Mouse (Mus musculus): ENCODE data around the gene Dscaml1. TPM values are rescaled to one million over a fixed set of nuclear protein-coding genes. Genes with fewer than 3 reads are reported as not detected.

Gene Dscaml1
- polyA plus RNA-seq, 1 experiment from 2014 or later = 0.23 TPM

GRCm38 (mm10) chr9:45783249-45784069 lies 357.0 kb downstream of the Dscaml1 start:
- Histone ChIP-seq H3K4me1 (peaks cover 6% of the 10 kb centered on the region; the same call in 1 of the 2 replicates), H3K9me3 (no peaks in the 10 kb centered on the region), H3K4me2 (no peak overlapping the region), H3K36me3 (peaks cover 33% of the 10 kb centered on the region), H3K9ac (no peak overlapping the region), H3K27me3 (no peaks in the 10 kb centered on the region), H3K4me3 (no peak overlapping the region), H3K27ac (no peak overlapping the region)
- WGBS = 75% methylated on average over 12 of the region's 12 CpGs
- ATAC-seq (ENCODE audit: insufficient number of reproducible peaks, low FRiP score, low TSS enrichment, low read depth) = no peak

DNA sequence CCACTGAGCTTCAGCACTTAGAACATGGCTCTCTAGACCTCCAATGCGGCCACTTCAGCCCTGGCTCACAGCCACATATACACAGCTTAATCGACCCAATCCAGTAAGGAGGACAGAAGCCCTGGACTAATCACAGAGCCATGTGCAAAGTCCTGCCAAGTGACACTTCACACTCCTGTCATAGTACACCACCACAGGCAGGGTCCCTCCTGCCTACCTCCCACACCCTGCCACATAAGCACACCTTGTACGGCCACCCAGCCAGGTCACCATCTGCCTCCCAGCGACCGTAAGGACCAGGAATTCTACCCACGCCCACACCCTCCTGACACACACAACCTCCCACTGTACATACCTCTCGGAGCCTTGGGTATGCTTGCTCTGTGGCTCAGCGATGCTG lies 360.6 kb downstream of the Dscaml1 start:
- Histone ChIP-seq H3K4me2 (no peak overlapping the region), H3K27me3 (no peaks in the 10 kb centered on the region), H3K4me1 (peaks cover 6% of the 10 kb centered on the region; the same call in 1 of the 2 replicates), H3K9ac (no peak overlapping the region), H3K4me3 (no peak overlapping the region), H3K27ac (no peak overlapping the region), H3K9me3 (no peaks in the 10 kb centered on the region), H3K36me3 (peaks cover 38% of the 10 kb centered on the region)
- WGBS = 86% methylated on average over 8 of the region's 8 CpGs
- no peak for ATAC-seq (ENCODE audit: insufficient number of reproducible peaks, low FRiP score, low TSS enrichment, low read depth)

GRCm38 (mm10) chr9:45787547-45787946 lies 361.1 kb downstream of the Dscaml1 start:
- no peak for ATAC-seq (ENCODE audit: insufficient number of reproducible peaks, low FRiP score, low TSS enrichment, low read depth)
- no peak overlapping the region for H3K4me2 ChIP-seq
- no peaks in the 10 kb centered on the region for H3K9me3 ChIP-seq
- WGBS = 80% methylated on average over 6 of the region's 6 CpGs
- H3K9ac ChIP-seq = no peak overlapping the region
- peaks cover 43% of the 10 kb centered on the region for H3K36me3 ChIP-seq
- peaks cover 6% of the 10 kb centered on the region; the same call in 1 of the 2 replicates for H3K4me1 ChIP-seq
- H3K4me3 ChIP-seq = no peak overlapping the region
- no peaks in the 10 kb centered on the region for H3K27me3 ChIP-seq
- no peak overlapping the region for H3K27ac ChIP-seq

- H3K4me2 ChIP-seq = no peak overlapping the region
- peaks cover 6% of the 10 kb centered on the region; the same call in 1 of the 2 replicates for H3K4me1 ChIP-seq
- H3K27me3 ChIP-seq = no peaks in the 10 kb centered on the region
- H3K9me3 ChIP-seq = no peaks in the 10 kb centered on the region
- H3K27ac ChIP-seq = no peak overlapping the region
- no peak overlapping the region for H3K4me3 ChIP-seq
- H3K9ac ChIP-seq = no peak overlapping the region
- peaks cover 48% of the 10 kb centered on the region for H3K36me3 ChIP-seq
- 62% methylated on average over 5 of the region's 5 CpGs for WGBS
- no peak for ATAC-seq (ENCODE audit: insufficient number of reproducible peaks, low FRiP score, low TSS enrichment, low read depth)
These were observed 362.0 kb downstream of the Dscaml1 start for GRCm38 (mm10) chr9:45788405-45788804.

DNA sequence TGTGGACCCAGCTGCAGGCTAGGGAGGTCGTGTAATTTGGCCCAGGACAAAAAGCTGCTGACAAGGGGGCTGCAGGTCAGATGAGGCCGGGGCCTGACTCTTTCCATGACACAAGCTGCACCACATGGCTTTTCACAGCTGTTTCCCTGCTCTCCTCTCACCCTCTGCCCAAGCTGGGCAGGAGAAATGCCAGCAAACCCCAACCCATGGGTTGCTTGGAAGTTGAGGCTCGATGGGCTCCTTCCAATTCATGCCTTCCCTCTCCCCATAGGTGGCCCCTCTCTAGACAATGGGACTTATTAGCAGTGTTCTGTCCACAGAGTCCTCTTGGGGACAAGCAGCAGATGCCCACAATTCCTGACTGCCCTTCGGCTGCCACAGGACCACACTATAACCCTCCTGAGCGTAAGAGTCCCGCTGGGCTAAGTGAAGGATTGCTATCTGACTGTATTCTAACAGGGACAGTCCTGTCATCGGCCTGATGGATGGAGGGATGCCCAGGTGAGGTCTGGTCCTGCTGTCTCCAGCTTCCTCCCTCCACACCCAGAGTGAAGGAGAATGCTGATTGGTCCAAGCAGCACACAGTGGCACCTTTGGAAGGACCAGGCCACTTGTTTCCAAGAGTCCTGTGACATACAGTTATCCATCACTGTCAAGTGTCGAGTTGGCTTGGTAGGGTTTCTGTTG lies 365.2 kb downstream of the Dscaml1 start:
- 74% methylated on average over 8 of the region's 8 CpGs for WGBS
- H3K36me3 ChIP-seq = peaks cover 42% of the 10 kb centered on the region

DNA sequence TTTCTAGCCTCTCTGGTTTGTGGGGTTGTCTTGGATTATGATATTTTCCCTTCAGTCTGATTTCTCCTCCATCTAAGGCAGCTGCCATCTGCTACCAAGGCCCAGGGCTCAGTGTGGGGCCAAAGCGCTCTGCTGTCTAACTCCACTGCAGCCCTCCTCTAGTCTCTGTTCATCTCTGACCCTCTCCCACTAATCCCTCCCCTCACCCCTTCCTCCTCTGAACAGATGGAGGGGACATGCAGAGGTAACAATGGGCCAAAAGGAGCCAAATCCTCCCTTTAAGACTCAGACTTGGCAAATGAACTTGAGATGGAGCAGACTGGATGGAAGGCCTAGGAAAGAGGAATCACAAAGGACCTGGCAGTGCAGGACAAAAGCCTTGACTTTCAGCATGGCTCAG lies 365.8 kb downstream of the Dscaml1 start:
- H3K4me2 ChIP-seq = no peak overlapping the region
- no peak overlapping the region for H3K27ac ChIP-seq
- 79% methylated on average over 1 of the region's 1 CpGs for WGBS
- H3K9ac ChIP-seq = no peak overlapping the region
- no peaks in the 10 kb centered on the region for H3K9me3 ChIP-seq
- no peaks in the 10 kb centered on the region for H3K27me3 ChIP-seq
- H3K36me3 ChIP-seq = peaks cover 38% of the 10 kb centered on the region
- ATAC-seq (ENCODE audit: insufficient number of reproducible peaks, low FRiP score, low TSS enrichment, low read depth) = no peak
- H3K4me3 ChIP-seq = no peak overlapping the region
- peaks cover 7% of the 10 kb centered on the region; the same call in 1 of the 2 replicates for H3K4me1 ChIP-seq

More for the DNA sequence above, 365.2 kb downstream of the Dscaml1 start:
- H3K9ac ChIP-seq = no peak overlapping the region
- H3K4me3 ChIP-seq = no peak overlapping the region
- H3K27me3 ChIP-seq = no peaks in the 10 kb centered on the region
- H3K27ac ChIP-seq = no peak overlapping the region
- ATAC-seq (ENCODE audit: insufficient number of reproducible peaks, low FRiP score, low TSS enrichment, low read depth) = no peak
- H3K4me1 ChIP-seq = peaks cover 7% of the 10 kb centered on the region; the same call in 1 of the 2 replicates
- H3K4me2 ChIP-seq = no peak overlapping the region
- no peaks in the 10 kb centered on the region for H3K9me3 ChIP-seq

- ATAC-seq (ENCODE audit: insufficient number of reproducible peaks, low FRiP score, low TSS enrichment, low read depth) = no peak
- Histone ChIP-seq H3K27ac (no peak overlapping the region), H3K4me2 (no peak overlapping the region), H3K27me3 (no peaks in the 10 kb centered on the region), H3K36me3 (peaks cover 37% of the 10 kb centered on the region), H3K9me3 (no peaks in the 10 kb centered on the region), H3K9ac (no peak overlapping the region), H3K4me1 (peaks cover 15% of the 10 kb centered on the region), H3K4me3 (no peak overlapping the region)
- WGBS = 79% methylated on average over 6 of the region's 6 CpGs
These were observed 367.3 kb downstream of the Dscaml1 start for GRCm38 (mm10) chr9:45793697-45794096.

DNA sequence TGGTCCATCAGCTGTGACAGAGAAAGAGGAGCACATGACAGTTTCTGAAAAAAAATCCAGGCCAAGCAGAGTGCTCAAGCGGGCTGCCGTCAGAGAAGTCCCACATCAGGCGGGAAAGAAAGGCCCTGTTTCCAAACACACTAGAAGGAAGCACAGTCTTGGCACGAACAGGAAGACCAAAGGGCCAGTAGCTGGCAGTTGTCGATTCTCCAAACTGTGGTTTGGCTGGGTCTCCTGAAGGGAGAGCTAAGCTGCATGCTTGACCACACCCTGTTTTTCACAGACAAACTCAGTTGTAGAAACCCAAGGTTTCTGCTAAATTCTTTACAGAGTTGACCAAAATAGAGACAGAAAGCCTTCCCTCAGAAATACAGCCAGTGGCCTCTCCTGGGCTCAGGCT lies 369.3 kb downstream of the Dscaml1 start:
- Histone ChIP-seq H3K4me3 (no peak overlapping the region), H3K27me3 (no peaks in the 10 kb centered on the region), H3K9ac (no peak overlapping the region), H3K4me1 (peaks cover 23% of the 10 kb centered on the region), H3K4me2 (no peak overlapping the region), H3K9me3 (no peaks in the 10 kb centered on the region), H3K27ac (peak overlapping the region; percentile 61), H3K36me3 (peaks cover 34% of the 10 kb centered on the region)
- WGBS = 66% methylated on average over 5 of the region's 5 CpGs
- ATAC-seq (ENCODE audit: insufficient number of reproducible peaks, low FRiP score, low TSS enrichment, low read depth) = no peak

- H3K9ac ChIP-seq = no peak overlapping the region
- no peaks in the 10 kb centered on the region for H3K9me3 ChIP-seq
- no peak overlapping the region for H3K4me2 ChIP-seq
- H3K4me1 ChIP-seq = peaks cover 23% of the 10 kb centered on the region
- H3K4me3 ChIP-seq = no peak overlapping the region
- H3K27ac ChIP-seq = no peak overlapping the region
- WGBS = 84% methylated on average over 3 of the region's 3 CpGs
- no peak for ATAC-seq (ENCODE audit: insufficient number of reproducible peaks, low FRiP score, low TSS enrichment, low read depth)
- no peaks in the 10 kb centered on the region for H3K27me3 ChIP-seq
- peaks cover 30% of the 10 kb centered on the region for H3K36me3 ChIP-seq
These were observed 370.8 kb downstream of the Dscaml1 start for GRCm38 (mm10) chr9:45797271-45797670.

- Histone ChIP-seq H3K36me3 (peaks cover 20% of the 10 kb centered on the region; the same call in 1 of the 2 replicates), H3K27me3 (no peaks in the 10 kb centered on the region), H3K4me2 (peak overlapping the region; percentile 15; the same call in 1 of the 2 replicates), H3K4me1 (peaks cover 23% of the 10 kb centered on the region), H3K4me3 (no peak overlapping the region), H3K27ac (0 out of 2 replicates have a peak overlapping the region, but pooled peaks have one; percentile 6), H3K9me3 (no peaks in the 10 kb centered on the region), H3K9ac (no peak overlapping the region)
- 13% methylated on average over 13 of the region's 13 CpGs for WGBS
- ATAC-seq (ENCODE audit: insufficient number of reproducible peaks, low FRiP score, low TSS enrichment, low read depth) = peak; percentile 52
These were observed 372.2 kb downstream of the Dscaml1 start for GRCm38 (mm10) chr9:45798467-45799164.

GRCm38 (mm10) chr9:45799402-45799801 lies 373.0 kb downstream of the Dscaml1 start:
- ATAC-seq (ENCODE audit: insufficient number of reproducible peaks, low FRiP score, low TSS enrichment, low read depth) = no peak
- WGBS = 65% methylated on average over 8 of the region's 8 CpGs
- no peak overlapping the region for H3K4me2 ChIP-seq
- no peak overlapping the region for H3K27ac ChIP-seq
- H3K9ac ChIP-seq = 0 out of 2 replicates have a peak overlapping the region, but pooled peaks have one; percentile 7
- H3K4me3 ChIP-seq = no peak overlapping the region
- peaks cover 23% of the 10 kb centered on the region for H3K4me1 ChIP-seq
- H3K27me3 ChIP-seq = no peaks in the 10 kb centered on the region
- H3K36me3 ChIP-seq = peaks cover 16% of the 10 kb centered on the region; the same call in 1 of the 2 replicates
- no peaks in the 10 kb centered on the region for H3K9me3 ChIP-seq
